Mouse (Mus musculus) stomach, embryonic 16.5 days (tissue): Measurements from ENCODE around the gene Vps39. TPM values are rescaled to one million over a fixed set of nuclear protein-coding genes. Genes with fewer than 3 reads are reported as not detected.
A peak's percentile ranks its signal among the peaks of the same experiment; 100 is the strongest.

Source experiments
- ATAC-seq: fragments of 200-750 bp; cut with Nextera tagmentation; 2 replicates; pipeline ENCODE4 v1.8.0; 2017; ENCODE audit warnings: moderate number of reproducible peaks, moderate TSS enrichment; ENCODE audit not compliant: insufficient read depth, low FRiP score
- H3K27ac ChIP-seq: fragments of 300-500 bp; sonication (generic); 2 replicates; pipeline ENCODE4 v1.5.1; 2014; ENCODE audit warnings: low read length
- H3K27me3 ChIP-seq: fragments of 300-500 bp; sonication (generic); 2 replicates; pipeline ENCODE4 v1.6.1; 2014; ENCODE audit warnings: low read length, control low read depth, mixed read lengths; ENCODE audit not compliant: control insufficient read depth, insufficient read depth
- H3K36me3 ChIP-seq: fragments of 300-500 bp; sonication (generic); 2 replicates; pipeline ENCODE4 v1.6.1; 2014; ENCODE audit warnings: low read length; ENCODE audit not compliant: control insufficient read depth, insufficient read depth
- H3K4me1 ChIP-seq: fragments of 300-500 bp; sonication (generic); 2 replicates; pipeline ENCODE4 v1.6.1; 2014; ENCODE audit warnings: low read length, control low read depth, mixed read lengths; ENCODE audit not compliant: control insufficient read depth, insufficient read depth
- H3K4me2 ChIP-seq: fragments of 300-500 bp; sonication (generic); 2 replicates; pipeline ENCODE4 v1.6.1; 2014; ENCODE audit warnings: low read depth, low read length, mixed read lengths
- H3K4me3 ChIP-seq: fragments of 300-500 bp; sonication (generic); replicated peaks from 2 replicates; pipeline ENCODE4 v1.5.1; 2014; ENCODE audit warnings: mild to moderate bottlenecking, low read length
- H3K9ac ChIP-seq: fragments of 300-500 bp; sonication (generic); 2 replicates; pipeline ENCODE4 v1.6.1; 2014; ENCODE audit warnings: low read length
- H3K9me3 ChIP-seq: fragments of 300-500 bp; sonication (generic); replicated peaks from 2 replicates; pipeline ENCODE4 v1.6.1; 2016; ENCODE audit warnings: low read length, control low read depth; ENCODE audit not compliant: control insufficient read depth
- WGBS: fragments of 180-500 bp; shearing (Covaris S2); extraction: QIAGEN DNeasy Blood & Tissue Kit; methylation state at CpG from one replicate; pipeline ENCODE4 v1.1.7; 2014; 5-methylcytosine and 5-hydroxymethylcytosine counted together
- polyA plus RNA-seq: library from polyadenylated mRNA; unstranded; fragments of >200 nt; fragmentation: Nextera tagmentation; extraction: Ambion mirVana; gene quantifications from 2 replicates; pipeline ENCODE4 v1.2.1, GENCODE M21; 2015

The Vps39 gene
- 17.5 and 22.0 TPM in 2 replicates for polyA plus RNA-seq

DNA sequence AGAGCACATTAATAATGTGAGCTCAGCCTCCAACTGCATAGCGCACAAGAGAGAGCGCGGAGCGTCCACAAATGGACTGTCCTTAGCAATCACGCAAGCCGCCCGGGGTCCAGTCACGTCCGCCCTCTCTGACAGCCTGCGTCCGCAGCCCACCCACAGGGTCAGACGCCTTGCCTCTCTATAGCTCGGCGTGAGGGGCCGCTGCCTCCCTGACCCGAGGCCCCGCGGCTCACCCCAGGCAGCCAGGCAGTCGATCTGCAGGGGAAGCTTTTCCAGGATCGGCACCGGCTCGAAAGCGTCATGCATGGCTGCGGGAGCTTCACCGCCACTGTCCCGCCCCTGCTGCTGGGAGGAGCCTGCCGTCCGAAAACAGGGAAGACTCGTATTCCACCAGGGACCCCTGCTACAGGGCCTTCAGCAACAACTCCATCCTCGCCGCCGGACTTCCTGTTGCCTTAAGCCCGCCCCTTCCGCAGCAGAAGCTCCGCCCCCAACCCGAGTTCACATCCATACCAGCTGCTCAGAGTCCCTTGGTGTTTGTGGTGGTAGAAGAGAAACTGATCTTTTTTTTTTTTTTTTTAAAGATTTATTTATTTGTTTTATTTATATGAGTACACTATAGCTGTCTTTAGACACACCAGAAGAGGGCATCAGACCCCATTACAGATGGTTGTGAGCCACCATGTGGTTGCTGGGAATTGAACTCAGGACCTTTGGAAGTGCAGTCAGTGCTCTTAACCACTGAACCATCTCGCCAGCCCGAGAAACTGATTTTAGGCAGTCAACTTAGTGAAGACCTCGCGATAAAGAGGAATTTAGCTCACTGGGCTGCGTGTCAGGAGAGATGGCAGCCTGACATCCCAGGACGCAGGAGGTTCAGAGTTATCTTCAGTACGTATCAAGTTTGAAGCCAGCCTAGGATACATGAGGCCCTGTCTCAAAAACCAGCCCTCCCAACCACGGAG lies at the start of gene Vps39:
Gene Vps39, minus strand, starts transcription at position 456 of the 965 bp plus-strand sequence.
- peak within 1 kb of the TSS; percentile 83 for H3K4me3 ChIP-seq
- H3K27ac ChIP-seq = peak within 1 kb of the TSS; percentile 67
- peak; percentile 96 for ATAC-seq
- H3K4me2 ChIP-seq = peak within 1 kb of the TSS; percentile 68
- H3K9me3 ChIP-seq = no peaks in the 10 kb centered on the region
- peaks cover 15% of the 10 kb centered on the region; the same call in 1 of the 2 replicates for H3K36me3 ChIP-seq
- WGBS = 12% methylated on average over 44 of the region's 44 CpGs
- H3K9ac ChIP-seq = peak within 1 kb of the TSS; percentile 93
- H3K27me3 ChIP-seq = no peaks in the 10 kb centered on the region
- peaks cover 4% of the 10 kb centered on the region; the same call in 1 of the 2 replicates for H3K4me1 ChIP-seq

DNA sequence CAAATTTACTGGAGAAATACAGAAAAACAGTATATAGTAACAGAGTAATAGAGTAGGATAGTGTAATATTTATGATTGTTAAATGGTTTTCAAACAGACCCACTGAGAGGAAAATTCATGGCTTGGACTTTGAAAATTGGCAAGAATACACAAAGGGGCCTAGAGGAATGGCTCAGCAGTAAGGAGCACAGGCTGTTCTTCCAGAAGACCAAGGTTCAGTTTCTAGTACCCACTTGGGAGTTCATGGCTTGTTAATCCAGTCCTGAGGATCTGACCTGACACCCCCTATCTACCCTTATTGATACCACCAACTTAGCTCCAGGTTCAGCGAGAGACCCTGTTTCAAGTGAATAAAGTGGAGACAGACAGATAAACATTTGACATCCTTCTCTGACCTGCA lies 45.0 kb upstream of the Vps39 start:
- Histone ChIP-seq H3K9me3 (no peaks in the 10 kb centered on the region), H3K36me3 (peaks cover 5% of the 10 kb centered on the region; the same call in 1 of the 2 replicates), H3K4me2 (no peak overlapping the region), H3K27me3 (no peaks in the 10 kb centered on the region), H3K27ac (no peak overlapping the region), H3K4me1 (peaks cover 7% of the 10 kb centered on the region), H3K9ac (no peak overlapping the region), H3K4me3 (no peak overlapping the region)
- WGBS = 93% methylated on average over 1 of the region's 1 CpGs
- no peak for ATAC-seq

DNA sequence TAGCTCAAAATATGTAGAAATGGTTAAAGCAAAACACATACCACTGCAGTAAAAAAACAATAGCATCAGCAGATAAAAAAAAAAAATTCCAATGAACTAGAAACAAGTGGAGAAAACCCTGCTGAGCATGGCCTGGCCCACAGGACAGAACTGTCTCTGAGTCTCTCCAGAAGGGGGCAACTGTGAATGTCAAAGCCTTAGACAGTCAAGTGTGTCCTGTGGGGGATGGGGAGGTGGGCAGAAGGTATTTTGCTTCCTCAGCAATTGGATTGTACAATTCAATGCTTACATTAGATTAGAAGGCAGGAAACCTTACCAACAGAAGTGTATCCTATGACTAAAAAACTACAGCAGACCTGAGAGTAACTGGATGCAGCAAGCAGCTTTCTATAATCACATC lies 39.5 kb upstream of the Vps39 start:
- Histone ChIP-seq H3K36me3 (peaks cover 19% of the 10 kb centered on the region; the same call in 1 of the 2 replicates), H3K4me1 (no peaks in the 10 kb centered on the region)

DNA sequence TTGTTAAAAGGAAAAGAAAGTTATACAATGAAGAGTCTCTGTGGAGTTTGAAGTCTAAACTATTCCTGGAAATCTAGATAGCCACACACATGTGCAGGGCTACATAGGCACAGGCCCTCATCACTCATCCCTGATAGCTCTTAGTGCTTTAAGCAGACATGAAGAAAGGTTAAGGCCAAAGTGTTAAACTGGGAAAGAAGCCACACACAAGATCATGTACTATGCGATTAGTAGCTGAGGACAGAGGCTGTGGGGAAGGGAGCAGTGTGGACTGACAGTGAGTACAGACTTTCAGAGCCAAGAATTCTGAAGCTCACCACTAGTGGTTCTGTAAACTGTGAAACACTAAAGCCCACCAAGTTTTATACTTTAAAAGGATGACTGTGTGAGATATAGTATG lies 38.0 kb upstream of the Vps39 start:
- WGBS = 97% methylated on average over 1 of the region's 1 CpGs
- no peaks in the 10 kb centered on the region for H3K27me3 ChIP-seq
- no peak for ATAC-seq

More for the DNA sequence above, 39.5 kb upstream of the Vps39 start:
- H3K27ac ChIP-seq = no peak overlapping the region
- no peaks in the 10 kb centered on the region for H3K9me3 ChIP-seq
- no peaks in the 10 kb centered on the region for H3K27me3 ChIP-seq
- no peak overlapping the region for H3K4me3 ChIP-seq
- H3K4me2 ChIP-seq = no peak overlapping the region
- no peak overlapping the region for H3K9ac ChIP-seq
- no peak for ATAC-seq

GRCm38 (mm10) chr2:120389376-120389775 lies 36.4 kb upstream of the Vps39 start:
- peaks cover 21% of the 10 kb centered on the region; the same call in 1 of the 2 replicates for H3K36me3 ChIP-seq
- no peak overlapping the region for H3K9ac ChIP-seq
- no peaks in the 10 kb centered on the region for H3K9me3 ChIP-seq
- no peak for ATAC-seq
- no peak overlapping the region for H3K4me2 ChIP-seq
- H3K4me3 ChIP-seq = no peak overlapping the region
- H3K27me3 ChIP-seq = no peaks in the 10 kb centered on the region
- 67% methylated on average over 3 of the region's 3 CpGs for WGBS
- no peaks in the 10 kb centered on the region for H3K4me1 ChIP-seq
- H3K27ac ChIP-seq = no peak overlapping the region

More for the DNA sequence above, 38.0 kb upstream of the Vps39 start:
- Histone ChIP-seq H3K27ac (no peak overlapping the region), H3K9me3 (no peaks in the 10 kb centered on the region), H3K36me3 (peaks cover 21% of the 10 kb centered on the region; the same call in 1 of the 2 replicates), H3K9ac (no peak overlapping the region), H3K4me3 (no peak overlapping the region), H3K4me2 (no peak overlapping the region), H3K4me1 (no peaks in the 10 kb centered on the region)

DNA sequence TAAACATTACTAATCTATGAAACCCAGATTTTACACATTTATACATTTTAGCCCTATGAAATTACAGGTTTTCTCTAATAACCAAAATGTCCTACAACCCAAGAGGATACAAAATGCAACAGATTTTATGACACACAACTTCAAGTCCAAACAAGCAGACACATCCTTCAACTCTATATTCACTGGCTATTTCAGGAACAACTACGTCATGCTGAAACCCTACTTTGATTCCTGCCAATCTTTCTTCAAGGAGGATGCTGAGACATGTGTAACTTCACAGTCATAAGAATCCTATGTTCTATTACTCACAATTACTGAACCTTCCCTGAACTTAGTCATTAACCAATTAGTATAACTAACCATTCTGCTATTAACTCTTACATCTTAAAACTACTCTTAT lies 34.4 kb upstream of the Vps39 start:
- no peaks in the 10 kb centered on the region for H3K27me3 ChIP-seq
- H3K9ac ChIP-seq = no peak overlapping the region
- no peak overlapping the region for H3K27ac ChIP-seq
- H3K4me2 ChIP-seq = no peak overlapping the region
- 95% methylated on average over 1 of the region's 1 CpGs for WGBS
- H3K9me3 ChIP-seq = no peaks in the 10 kb centered on the region
- no peaks in the 10 kb centered on the region for H3K4me1 ChIP-seq
- H3K36me3 ChIP-seq = peaks cover 21% of the 10 kb centered on the region; the same call in 1 of the 2 replicates
- no peak overlapping the region for H3K4me3 ChIP-seq
- no peak for ATAC-seq

GRCm38 (mm10) chr2:120386264-120386663 lies 33.3 kb upstream of the Vps39 start:
- no peak overlapping the region for H3K4me2 ChIP-seq

GRCm38 (mm10) chr2:120373858-120374257 lies 20.9 kb upstream of the Vps39 start:
- peaks cover 9% of the 10 kb centered on the region; the same call in 1 of the 2 replicates for H3K36me3 ChIP-seq
- no peak overlapping the region for H3K4me2 ChIP-seq
- WGBS = 93% methylated on average over 4 of the region's 4 CpGs
- no peak overlapping the region for H3K4me3 ChIP-seq
- H3K27me3 ChIP-seq = no peaks in the 10 kb centered on the region
- H3K27ac ChIP-seq = no peak overlapping the region
- H3K4me1 ChIP-seq = no peaks in the 10 kb centered on the region
- ATAC-seq = no peak
- H3K9ac ChIP-seq = no peak overlapping the region
- no peaks in the 10 kb centered on the region for H3K9me3 ChIP-seq

More at GRCm38 (mm10) chr2:120386264-120386663, 33.3 kb upstream of the Vps39 start:
- WGBS = 85% methylated on average over 1 of the region's 1 CpGs
- H3K27ac ChIP-seq = no peak overlapping the region
- peaks cover 21% of the 10 kb centered on the region; the same call in 1 of the 2 replicates for H3K36me3 ChIP-seq
- H3K4me3 ChIP-seq = no peak overlapping the region
- ATAC-seq = no peak
- no peaks in the 10 kb centered on the region for H3K27me3 ChIP-seq
- no peak overlapping the region for H3K9ac ChIP-seq
- no peaks in the 10 kb centered on the region for H3K9me3 ChIP-seq
- no peaks in the 10 kb centered on the region for H3K4me1 ChIP-seq
